Mouse (Mus musculus): Measurements from ENCODE around the gene Tmc7. TPM values are rescaled to one million over a fixed set of nuclear protein-coding genes. Genes with fewer than 3 reads are reported as not detected.

The Tmc7 gene
- total RNA-seq, 1 experiment from 2014 or later, result not detected

DNA sequence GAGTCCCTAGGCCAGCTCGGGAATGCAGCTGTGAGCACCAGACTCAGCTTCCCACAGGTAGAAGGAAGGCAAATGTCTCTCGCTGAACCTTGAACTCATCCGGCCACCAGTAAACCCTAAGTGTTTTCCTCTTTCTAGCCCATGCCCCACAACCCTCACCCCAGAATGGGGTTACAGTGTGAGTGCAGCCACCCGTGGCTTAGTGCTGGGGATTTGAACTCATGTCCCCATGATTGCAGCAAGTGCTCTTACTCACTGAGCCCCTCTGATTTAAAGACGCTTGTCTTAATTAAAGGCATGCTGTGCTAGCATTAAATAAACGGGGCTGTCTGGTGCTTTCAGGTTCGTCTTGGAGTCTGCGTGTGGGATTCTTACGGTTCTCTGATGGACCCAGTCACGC, 10.1 kb upstream of the Tmc7 start:
- ATAC-seq (replicated peaks in 1 of 2; ENCODE audit: insufficient read depth in 1 of 2, low FRiP score in 2 of 2, low TSS enrichment in 1 of 2, low read depth in 1 of 2, poor library complexity in 2 of 2, severe bottlenecking in 2 of 2), result no peak

DNA sequence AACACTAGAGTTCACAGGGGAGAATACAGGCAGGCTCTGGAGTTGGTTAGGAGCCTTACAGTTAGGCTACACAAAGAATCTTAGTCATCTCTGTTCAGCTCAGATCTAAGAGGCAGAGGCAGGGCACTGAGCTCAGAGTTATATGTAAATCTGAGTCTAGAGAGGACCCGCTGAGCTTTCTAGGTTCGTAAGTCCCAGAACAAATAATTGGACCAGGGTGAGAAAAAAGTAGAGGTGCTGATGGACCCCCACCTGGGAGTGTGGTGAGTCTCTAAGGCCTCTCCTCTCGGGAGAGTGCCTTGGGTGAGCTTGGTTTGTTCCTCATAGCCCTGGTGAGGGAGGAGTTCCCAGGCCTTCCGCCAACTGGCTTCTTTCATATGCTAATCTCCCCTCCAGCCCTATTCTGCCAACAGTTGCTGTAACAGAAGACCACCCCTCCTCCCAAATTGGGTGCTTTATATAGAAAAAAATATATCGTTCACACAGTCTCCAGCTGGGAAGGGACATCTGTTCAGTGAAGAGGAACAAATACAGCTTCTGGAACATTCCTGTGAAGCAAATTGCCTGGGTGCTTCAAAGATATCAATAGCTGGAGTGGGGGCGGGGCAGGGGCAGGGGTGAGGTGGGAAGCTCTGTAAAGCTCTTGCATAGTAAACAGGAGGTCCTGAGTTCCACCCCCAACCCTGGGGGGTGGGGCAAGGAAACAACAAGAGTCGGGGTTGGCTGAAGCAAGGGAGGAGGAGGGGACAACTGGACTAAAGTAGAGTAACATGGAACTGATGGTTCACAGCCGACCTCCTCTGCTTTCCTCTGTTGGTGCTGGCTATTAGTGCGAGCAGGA, 9.3 kb upstream of the Tmc7 start:
- no peak for ATAC-seq (replicated peaks in 1 of 2; ENCODE audit: insufficient read depth in 1 of 2, low FRiP score in 2 of 2, low TSS enrichment in 1 of 2, low read depth in 1 of 2, poor library complexity in 2 of 2, severe bottlenecking in 2 of 2)

DNA sequence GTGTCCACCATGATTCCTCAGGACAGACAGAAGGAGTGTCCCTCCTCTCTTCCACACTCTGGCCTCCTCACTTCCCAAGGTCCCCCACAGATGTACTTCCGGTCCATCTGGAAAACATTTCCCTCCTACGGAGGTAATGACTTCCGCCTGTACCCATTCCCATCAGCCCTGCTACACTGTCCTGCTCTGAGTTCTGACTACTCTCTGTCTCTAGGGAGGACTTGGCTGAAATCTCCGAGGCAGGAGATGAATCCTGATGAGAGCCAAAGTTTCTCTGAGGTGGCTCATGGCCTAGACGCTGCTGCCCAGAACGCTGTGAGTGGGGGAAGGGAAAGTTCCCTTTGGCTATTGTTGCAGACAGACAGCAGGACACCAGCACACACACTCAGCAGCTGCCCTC, 7.6 kb upstream of the Tmc7 start:
- no peak for ATAC-seq (replicated peaks in 1 of 2; ENCODE audit: insufficient read depth in 1 of 2, low FRiP score in 2 of 2, low TSS enrichment in 1 of 2, low read depth in 1 of 2, poor library complexity in 2 of 2, severe bottlenecking in 2 of 2)

DNA sequence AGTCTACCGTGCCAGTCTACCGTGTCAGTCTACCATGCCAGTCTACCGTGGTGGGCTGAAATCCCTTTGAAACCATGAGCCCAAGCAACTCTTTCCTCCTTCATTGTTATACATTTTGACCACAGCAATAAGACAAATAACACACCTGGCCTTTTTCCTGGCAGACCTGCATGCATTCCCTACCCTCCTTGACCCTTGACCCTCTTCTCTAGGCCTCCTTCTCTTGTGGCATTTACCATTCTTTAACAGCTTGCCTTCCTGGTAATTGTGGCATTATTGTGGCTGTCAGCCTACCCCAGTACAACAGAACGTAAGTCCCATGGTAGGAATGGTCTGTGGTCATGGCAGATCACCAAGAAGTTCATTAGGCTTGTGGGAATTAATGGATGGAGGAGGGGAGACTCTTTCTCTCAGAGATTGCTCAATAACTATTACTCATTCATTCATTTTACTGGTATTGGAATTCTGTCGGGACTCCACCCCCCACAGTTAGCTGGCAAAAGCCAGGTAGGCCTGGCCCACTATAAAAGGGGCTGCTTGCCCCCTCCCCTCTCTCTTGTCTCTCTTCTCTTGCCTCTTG, 6.3 kb upstream of the Tmc7 start:
- no peak for ATAC-seq (replicated peaks in 1 of 2; ENCODE audit: insufficient read depth in 1 of 2, low FRiP score in 2 of 2, low TSS enrichment in 1 of 2, low read depth in 1 of 2, poor library complexity in 2 of 2, severe bottlenecking in 2 of 2)

DNA sequence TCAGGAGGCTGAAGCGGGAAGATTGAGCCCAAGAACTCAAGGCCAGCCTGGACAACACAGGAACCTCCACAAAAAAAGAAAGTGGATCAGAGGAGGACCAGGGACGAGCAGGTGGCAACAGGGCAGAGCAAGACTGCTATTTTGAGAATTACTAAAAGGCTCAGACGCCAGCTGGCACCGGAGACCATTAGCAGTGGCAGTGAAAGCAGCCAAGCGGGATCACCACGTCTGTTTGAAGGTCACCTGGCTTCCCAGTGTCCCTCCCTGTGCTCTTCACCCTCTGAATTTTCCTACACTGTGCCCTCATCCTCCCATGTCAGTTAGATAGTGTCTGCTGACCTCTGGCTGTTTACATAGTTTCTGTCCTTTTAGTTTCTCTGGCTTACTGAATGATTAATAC, 1.3 kb upstream of the Tmc7 start:
- ATAC-seq (replicated peaks in 1 of 2; ENCODE audit: insufficient read depth in 1 of 2, low FRiP score in 2 of 2, low TSS enrichment in 1 of 2, low read depth in 1 of 2, poor library complexity in 2 of 2, severe bottlenecking in 2 of 2), result no peak

DNA sequence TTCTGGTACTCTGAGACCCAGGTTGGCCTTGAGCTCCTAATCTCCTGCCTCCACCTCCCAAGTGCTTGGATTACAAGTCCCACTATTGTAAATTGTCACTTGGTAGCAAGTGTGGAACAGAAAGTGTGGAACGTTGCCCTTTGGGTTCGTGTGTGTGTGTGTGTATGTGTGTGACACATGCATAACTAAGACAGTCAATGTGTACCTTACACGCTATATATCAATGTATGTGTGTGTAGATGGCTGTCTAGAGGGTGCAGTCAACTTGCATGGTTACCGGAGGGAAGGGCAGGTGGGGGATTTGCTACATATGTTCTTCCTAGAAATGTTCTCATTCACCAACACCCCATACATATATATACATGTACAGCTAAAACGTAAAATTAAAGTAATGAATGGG, 390 bp upstream of the Tmc7 start:
- no peak for ATAC-seq (replicated peaks in 1 of 2; ENCODE audit: insufficient read depth in 1 of 2, low FRiP score in 2 of 2, low TSS enrichment in 1 of 2, low read depth in 1 of 2, poor library complexity in 2 of 2, severe bottlenecking in 2 of 2)

DNA sequence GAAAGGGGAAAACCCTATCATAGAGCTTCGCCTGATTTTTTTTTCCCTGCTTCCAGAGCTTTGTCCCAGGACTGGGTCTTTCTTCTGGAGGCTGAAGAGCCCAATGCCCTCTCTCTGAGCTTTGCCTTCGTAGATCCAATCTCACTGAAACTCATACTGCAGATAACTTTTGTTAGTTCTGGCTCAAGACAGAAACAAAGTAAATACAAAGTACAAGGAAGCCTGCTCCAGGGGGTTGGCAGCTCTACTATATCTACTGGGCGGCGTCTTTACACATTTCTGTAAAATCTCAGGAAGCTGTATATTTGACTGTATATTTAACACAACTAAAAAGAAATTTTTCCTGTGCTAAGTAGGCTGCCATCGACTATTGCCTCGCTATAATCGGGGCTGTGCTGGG, 715 bp downstream of the Tmc7 start:
- ATAC-seq (replicated peaks in 1 of 2; ENCODE audit: insufficient read depth in 1 of 2, low FRiP score in 2 of 2, low TSS enrichment in 1 of 2, low read depth in 1 of 2, poor library complexity in 2 of 2, severe bottlenecking in 2 of 2), result no peak

DNA sequence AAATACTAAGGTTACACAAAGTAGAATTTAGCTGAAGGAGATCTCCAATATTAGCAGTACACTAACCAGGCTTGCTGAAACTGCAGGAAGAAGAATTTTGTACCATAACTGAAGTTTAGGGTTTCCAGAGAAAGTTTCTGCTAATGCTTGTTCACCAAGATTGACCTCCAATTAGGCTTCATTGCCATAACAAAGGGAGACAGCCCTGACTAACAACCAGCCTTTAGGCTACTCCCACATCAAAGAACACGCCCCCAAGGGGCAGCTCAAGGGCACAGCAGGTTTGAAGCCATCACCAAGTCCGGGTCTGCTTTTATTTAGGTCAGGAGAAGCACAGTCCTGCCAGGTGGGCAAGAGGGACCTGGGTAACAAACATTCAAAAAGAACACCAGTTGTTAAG, 4.6 kb downstream of the Tmc7 start:
- no peak for ATAC-seq (replicated peaks in 1 of 2; ENCODE audit: insufficient read depth in 1 of 2, low FRiP score in 2 of 2, low TSS enrichment in 1 of 2, low read depth in 1 of 2, poor library complexity in 2 of 2, severe bottlenecking in 2 of 2)

DNA sequence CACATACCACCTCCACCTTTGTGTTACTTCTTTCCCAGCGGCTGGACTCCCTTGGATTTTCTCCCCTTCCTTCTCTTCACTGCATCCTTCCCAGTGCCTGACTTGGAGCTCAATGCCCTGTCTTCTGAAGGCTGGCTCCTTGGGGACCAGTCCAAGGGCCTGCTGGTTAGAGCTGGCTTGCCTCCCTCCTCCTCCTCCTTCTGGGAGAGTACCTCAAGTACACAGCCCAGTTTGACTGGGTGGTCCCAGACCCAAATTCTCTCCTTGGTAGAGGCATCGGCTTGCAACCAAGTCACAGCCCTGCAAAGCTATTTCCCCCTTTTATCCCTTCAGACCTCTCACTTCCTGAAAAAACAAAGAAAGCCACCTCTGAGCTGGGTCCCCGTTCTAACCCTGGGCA, 6.3 kb downstream of the Tmc7 start:
- no peak for ATAC-seq (replicated peaks in 1 of 2; ENCODE audit: insufficient read depth in 1 of 2, low FRiP score in 2 of 2, low TSS enrichment in 1 of 2, low read depth in 1 of 2, poor library complexity in 2 of 2, severe bottlenecking in 2 of 2)

DNA sequence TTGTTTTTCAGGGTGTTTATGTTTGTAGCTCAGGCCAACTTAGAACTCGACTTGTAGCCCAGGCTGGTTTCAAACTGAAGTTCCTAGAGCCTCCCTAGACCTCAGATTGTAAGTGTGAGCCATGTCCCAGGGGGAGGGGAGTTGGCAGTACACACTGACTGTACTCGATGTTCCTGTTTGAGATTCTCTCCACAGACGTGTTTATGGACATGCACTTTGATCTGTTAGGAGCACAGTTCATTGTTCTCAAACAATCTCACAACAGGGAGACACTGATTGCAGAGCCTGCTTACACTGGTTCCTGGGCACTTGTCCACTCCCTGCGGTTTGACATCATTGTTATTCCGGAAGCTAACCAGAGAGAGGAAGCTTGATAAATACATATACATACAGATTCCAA, 12.5 kb downstream of the Tmc7 start:
- no peak for ATAC-seq (replicated peaks in 1 of 2; ENCODE audit: insufficient read depth in 1 of 2, low FRiP score in 2 of 2, low TSS enrichment in 1 of 2, low read depth in 1 of 2, poor library complexity in 2 of 2, severe bottlenecking in 2 of 2)

DNA sequence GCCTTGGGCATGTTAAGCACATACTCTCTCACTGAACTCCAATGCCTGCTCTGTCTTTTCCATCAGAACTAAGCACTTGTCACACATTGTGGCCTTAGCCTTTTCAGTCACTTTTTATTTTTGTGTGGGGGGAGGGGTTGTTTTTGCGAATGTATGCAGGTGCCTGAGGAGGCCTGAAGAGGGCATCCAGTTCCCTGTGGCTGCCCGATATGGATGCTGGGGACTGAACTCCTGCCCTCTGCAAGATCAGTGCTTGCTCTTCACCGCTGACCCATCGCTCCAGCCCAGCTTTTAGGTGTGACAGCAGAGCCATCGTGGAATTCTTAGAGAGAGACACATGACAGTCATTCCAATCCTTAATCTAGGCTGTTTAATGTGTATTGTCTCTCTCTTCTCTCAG, 13.2 kb downstream of the Tmc7 start:
- ATAC-seq (replicated peaks in 1 of 2; ENCODE audit: insufficient read depth in 1 of 2, low FRiP score in 2 of 2, low TSS enrichment in 1 of 2, low read depth in 1 of 2, poor library complexity in 2 of 2, severe bottlenecking in 2 of 2), result no peak

DNA sequence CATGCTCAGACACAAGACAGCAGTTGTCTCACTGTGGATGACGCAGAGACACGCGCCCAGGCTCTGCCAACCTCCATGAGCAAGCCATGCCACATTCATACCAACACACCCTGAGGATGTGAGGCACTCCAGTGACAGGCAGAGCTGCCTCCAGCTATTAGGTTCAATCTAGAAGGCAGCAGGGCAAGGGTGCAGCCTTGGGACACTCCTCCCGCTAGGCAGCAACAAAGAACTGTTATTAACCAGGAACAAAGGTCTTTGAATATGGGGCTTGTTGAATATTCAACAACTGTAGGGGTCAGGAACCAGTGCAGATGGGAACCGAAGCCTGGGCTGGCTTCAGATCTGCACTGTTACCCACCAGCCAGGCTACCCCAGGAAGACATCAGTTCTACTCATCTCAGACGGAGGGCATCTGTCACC, 15.4 kb downstream of the Tmc7 start:
- ATAC-seq (replicated peaks in 1 of 2; ENCODE audit: insufficient read depth in 1 of 2, low FRiP score in 2 of 2, low TSS enrichment in 1 of 2, low read depth in 1 of 2, poor library complexity in 2 of 2, severe bottlenecking in 2 of 2), result no peak

DNA sequence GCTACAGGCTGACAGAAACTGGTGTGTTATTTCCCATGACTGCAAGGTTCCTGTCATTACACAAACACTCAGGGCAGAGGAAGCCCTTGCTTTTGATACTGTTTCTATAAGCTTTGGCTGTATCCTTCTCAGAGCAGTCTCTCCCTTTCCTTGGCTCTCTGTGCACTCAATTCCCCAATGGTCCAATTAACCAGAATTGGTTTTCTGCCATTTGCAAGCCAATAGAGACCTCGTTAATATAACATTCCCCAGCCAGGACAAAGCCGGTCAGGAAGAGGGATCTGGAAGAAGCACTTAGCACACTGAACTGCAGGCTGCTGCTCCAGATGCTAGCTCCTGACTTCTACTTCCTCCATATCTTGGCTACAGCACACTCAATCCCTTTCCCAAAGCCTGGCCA, 30.2 kb downstream of the Tmc7 start:
- no peak for ATAC-seq (replicated peaks in 1 of 2; ENCODE audit: insufficient read depth in 1 of 2, low FRiP score in 2 of 2, low TSS enrichment in 1 of 2, low read depth in 1 of 2, poor library complexity in 2 of 2, severe bottlenecking in 2 of 2)

DNA sequence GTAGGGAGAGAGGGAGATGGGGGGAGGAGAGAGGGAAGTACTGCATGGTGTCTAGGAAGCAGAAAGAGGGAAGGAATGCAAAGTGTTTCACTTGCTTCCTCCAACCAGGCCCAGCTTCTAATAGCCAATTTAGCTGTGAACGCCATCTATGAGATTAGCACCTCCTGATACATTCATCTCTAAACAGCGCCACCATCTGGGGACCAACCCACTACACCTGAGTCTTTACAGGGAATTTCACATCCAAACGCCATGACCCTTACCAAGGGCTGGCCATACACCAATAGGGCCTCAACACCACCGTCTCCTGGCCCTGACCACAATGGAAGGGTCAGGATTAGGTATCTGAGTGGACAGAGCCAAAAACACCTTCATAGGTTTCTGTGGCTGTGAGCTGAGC, 30.7 kb downstream of the Tmc7 start:
- ATAC-seq (replicated peaks in 1 of 2; ENCODE audit: insufficient read depth in 1 of 2, low FRiP score in 2 of 2, low TSS enrichment in 1 of 2, low read depth in 1 of 2, poor library complexity in 2 of 2, severe bottlenecking in 2 of 2), result no peak

DNA sequence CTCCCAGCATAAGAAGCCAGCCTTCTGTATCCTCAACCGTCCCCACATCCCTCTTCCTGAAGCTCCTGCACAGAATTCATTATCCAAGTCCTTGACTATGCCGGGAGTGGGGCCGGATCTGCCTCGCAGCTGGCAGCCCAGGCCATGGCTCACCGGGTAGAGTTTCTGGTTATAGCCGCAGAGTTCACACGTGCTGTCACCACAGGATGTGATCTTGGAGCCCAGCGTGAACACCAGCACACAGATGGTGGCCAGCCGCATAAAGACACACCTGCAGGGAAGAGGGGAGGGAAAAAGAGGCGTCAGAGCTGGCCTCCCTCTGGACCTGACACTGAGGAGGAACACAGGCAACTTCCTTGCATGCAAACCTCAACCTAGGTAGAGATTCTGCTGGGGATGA, 37.1 kb downstream of the Tmc7 start:
- no peak for ATAC-seq (replicated peaks in 1 of 2; ENCODE audit: insufficient read depth in 1 of 2, low FRiP score in 2 of 2, low TSS enrichment in 1 of 2, low read depth in 1 of 2, poor library complexity in 2 of 2, severe bottlenecking in 2 of 2)

DNA sequence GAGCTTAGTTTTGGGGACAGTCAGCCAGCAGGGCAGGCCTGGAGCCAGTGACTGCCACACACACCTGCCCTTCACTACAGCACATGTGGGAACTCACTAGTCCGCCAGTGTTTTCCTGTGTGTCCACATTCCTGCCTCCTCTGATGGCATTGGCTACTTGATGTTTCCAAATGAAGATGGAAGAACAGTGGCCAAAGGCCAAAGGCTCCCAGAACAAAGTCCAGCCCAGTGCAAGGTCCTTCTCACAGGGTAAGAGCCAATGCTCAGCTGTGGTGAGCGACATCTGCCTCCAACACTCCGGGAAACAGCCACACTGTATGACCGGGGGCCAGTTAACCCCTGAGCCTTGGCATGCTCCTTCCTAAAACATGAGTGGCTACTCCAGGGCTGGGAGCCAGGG, 40.4 kb downstream of the Tmc7 start:
- ATAC-seq (replicated peaks in 1 of 2; ENCODE audit: insufficient read depth in 1 of 2, low FRiP score in 2 of 2, low TSS enrichment in 1 of 2, low read depth in 1 of 2, poor library complexity in 2 of 2, severe bottlenecking in 2 of 2), result no peak

DNA sequence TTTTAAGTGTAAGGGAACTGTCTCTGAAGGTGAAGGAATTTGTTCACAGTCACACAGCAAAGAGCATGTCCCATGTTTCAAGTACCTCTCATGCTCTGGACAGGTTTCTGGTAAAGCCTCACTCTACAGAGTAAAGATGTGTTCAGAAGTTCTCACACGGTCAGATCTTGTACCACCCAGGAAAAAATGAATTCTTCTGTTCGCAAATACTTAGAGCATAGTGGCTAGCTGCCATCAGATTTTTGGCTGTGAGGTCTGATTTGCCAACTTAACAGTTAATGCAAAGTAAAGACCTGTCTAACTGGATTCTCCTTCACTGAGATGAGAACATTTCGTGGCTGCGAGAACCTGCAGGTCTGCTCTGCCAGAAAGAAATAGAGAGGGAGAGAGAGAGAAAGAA, 49.5 kb downstream of the Tmc7 start:
- ATAC-seq (replicated peaks in 1 of 2; ENCODE audit: insufficient read depth in 1 of 2, low FRiP score in 2 of 2, low TSS enrichment in 1 of 2, low read depth in 1 of 2, poor library complexity in 2 of 2, severe bottlenecking in 2 of 2), result no peak

DNA sequence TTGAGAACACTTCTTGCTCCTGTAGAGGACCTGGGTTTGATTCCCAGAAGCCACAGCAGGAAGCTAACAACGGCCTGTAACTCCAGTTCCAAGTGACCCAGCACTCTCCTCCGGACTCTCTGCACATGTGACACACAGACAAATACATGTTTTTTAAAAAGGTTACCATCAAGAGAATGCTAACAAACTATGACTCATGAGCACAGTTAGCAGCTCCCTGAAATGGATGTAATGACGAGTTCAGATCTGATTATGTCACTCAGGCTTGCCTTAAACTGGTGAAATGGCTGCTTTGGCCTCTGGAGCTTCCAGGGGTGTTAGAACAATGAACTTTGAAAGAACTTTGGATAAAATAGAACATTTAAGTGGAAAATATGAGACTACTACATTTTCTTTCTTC, 50.2 kb downstream of the Tmc7 start:
- no peak for ATAC-seq (replicated peaks in 1 of 2; ENCODE audit: insufficient read depth in 1 of 2, low FRiP score in 2 of 2, low TSS enrichment in 1 of 2, low read depth in 1 of 2, poor library complexity in 2 of 2, severe bottlenecking in 2 of 2)

DNA sequence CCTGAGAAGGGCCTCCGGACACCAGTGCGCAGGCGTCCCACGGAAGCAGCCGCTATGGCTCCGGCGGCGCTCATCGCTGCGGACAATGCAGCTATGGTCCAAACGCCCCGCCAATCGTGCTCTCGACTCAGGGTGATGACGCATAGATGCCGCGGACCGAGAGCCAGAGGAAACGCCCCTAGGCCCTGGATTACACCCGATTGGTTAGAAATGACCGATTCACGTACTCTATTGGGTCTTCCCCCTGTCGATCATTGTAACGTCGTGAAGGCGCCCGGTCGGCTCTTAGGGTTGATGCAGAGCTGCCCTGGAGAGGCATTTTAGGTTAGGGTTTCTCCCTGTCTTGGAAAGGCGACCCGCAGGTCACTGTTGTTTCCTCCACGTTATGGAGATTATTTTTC, 51.4 kb downstream of the Tmc7 start, which contains the start of gene Coq7:
Gene Coq7, minus strand, starts transcription at position 179 of the 401 bp plus-strand sequence.
- peak; percentile 96 to 98 for ATAC-seq (replicated peaks in 1 of 2; ENCODE audit: insufficient read depth in 1 of 2, low FRiP score in 2 of 2, low TSS enrichment in 1 of 2, low read depth in 1 of 2, poor library complexity in 2 of 2, severe bottlenecking in 2 of 2)

Data from hematopoietic stem cell, adult 5-6 weeks (primary cell).